8 mouse cellular contexts compared by ENCODE assay signal in genomic region chr9:59659036-59660026, GRCm38 (mm10). TPM values are rescaled to one million over a fixed set of nuclear protein-coding genes. Genes with fewer than 3 reads are reported as not detected.
DNase-seq lines count a peak whose midpoint lies in the region; ATAC-seq and TF ChIP-seq lines count a peak whose summit lies in the region.

No protein-coding gene starts in this region.

- no peaks in the 10 kb centered on the region for H3K27me3 ChIP-seq in cerebellum, adult 2 months (ENCODE audit: control insufficient read depth, insufficient read depth, low read length)
- H3K27me3 ChIP-seq in forebrain, postnatal 0 days (ENCODE audit: insufficient read depth, low read length): no peaks in the 10 kb centered on the region
- no peaks in the 10 kb centered on the region for H3K27me3 ChIP-seq in lung, postnatal 0 days (replicated peaks; ENCODE audit: insufficient read depth, low read length)

- peak; percentile 91 for DNase-seq in MEL-GATA-1-ER (ENCODE audit: extremely low read depth, low read depth)
- peak; percentile 83 to 85 for DNase-seq in cerebellum, adult 2 months
- DNase-seq in forebrain, postnatal 0 days: peak; percentile 81
- peak; percentile 83 to 84 for DNase-seq in heart, postnatal 36 days
- peak; percentile 71 to 80 for DNase-seq in layer of hippocampus, adult 8-10 months (ENCODE audit: low spot score in 2 of 2)
- peak; percentile 88 for DNase-seq in lung, postnatal 0 days (ENCODE audit: low spot score)
- DNase-seq in ovary, postnatal 10 days (ENCODE audit: low spot score): peak; percentile 49
- DNase-seq in thymus, postnatal 10 days (ENCODE audit: low spot score in 2 of 2): peak; percentile 87 to 93

- WGBS in cerebellum, adult 2 months: 9% methylated on average over 14 of the region's 14 CpGs
- WGBS in forebrain, postnatal 0 days: 20% methylated on average over 14 of the region's 14 CpGs
- WGBS in lung, postnatal 0 days: 18% methylated on average over 14 of the region's 14 CpGs

- H3K4me1 ChIP-seq in cerebellum, adult 2 months (ENCODE audit: control insufficient read depth, insufficient read depth, low read length): peaks cover 38% of the 10 kb centered on the region
- peaks cover 32% of the 10 kb centered on the region for H3K4me1 ChIP-seq in forebrain, postnatal 0 days (ENCODE audit: insufficient read depth)
- H3K4me1 ChIP-seq in lung, postnatal 0 days (ENCODE audit: insufficient read depth, low read depth, low read length): peaks cover 20% of the 10 kb centered on the region

- H3K27ac ChIP-seq in cerebellum, adult 2 months (ENCODE audit: insufficient read depth, low read length): peak overlapping the region; percentile 70
- peak overlapping the region; percentile 1; the same call in 1 of the 2 replicates for H3K27ac ChIP-seq in forebrain, postnatal 0 days (ENCODE audit: low read depth, low read length)
- peak overlapping the region; percentile 33; the same call in 1 of the 2 replicates for H3K27ac ChIP-seq in lung, postnatal 0 days (ENCODE audit: low read length)

- intact Hi-C loops in heart, postnatal 36 days (cut with DNase I): loop anchor here (2.0 to 5.0 kb wide), 3 partner anchors 15 to 172 kb away; partner anchors contain the start of genes Arih1, Myo9a and Senp8

- TF ChIP-seq CTCF in cerebellum, adult 2 months (IDR thresholded peaks at IDR 0.05; ENCODE audit: borderline replicate concordance, insufficient read depth, low read depth, low read length): peak; percentile 85
- TF ChIP-seq CTCF in forebrain, postnatal 0 days (IDR thresholded peaks at IDR 0.05; ENCODE audit: low read depth): peak; percentile 87
- TF ChIP-seq CTCF in lung, postnatal 0 days (IDR thresholded peaks at IDR 0.05): peak; percentile 91

- peak overlapping the region; percentile 47 for H3K4me3 ChIP-seq in cerebellum, adult 2 months (replicated peaks; ENCODE audit: insufficient read depth, low read depth, low read length)
- peak overlapping the region; percentile 66 for H3K4me3 ChIP-seq in forebrain, postnatal 0 days (ENCODE audit: low read depth, low read length)
- H3K4me3 ChIP-seq in lung, postnatal 0 days (ENCODE audit: low read depth, low read length): no peak overlapping the region

- no peak overlapping the region for H3K9ac ChIP-seq in forebrain, postnatal 0 days
- H3K9ac ChIP-seq in lung, postnatal 0 days (replicated peaks; ENCODE audit: low read depth): no peak overlapping the region

- H3K9me3 ChIP-seq in forebrain, postnatal 0 days (ENCODE audit: low read length): no peaks in the 10 kb centered on the region
- no peaks in the 10 kb centered on the region for H3K9me3 ChIP-seq in lung, postnatal 0 days (ENCODE audit: low read length)

- ATAC-seq in forebrain, postnatal 0 days: peak; percentile 21; the same call in 1 of the 2 replicates
- peak; percentile 34 for ATAC-seq in lung, postnatal 0 days

- TF ChIP-seq EP300 in lung, postnatal 0 days (IDR thresholded peaks at IDR 0.05): peak; percentile 43; the same call in 1 of the 2 replicates

- peaks cover 6% of the 10 kb centered on the region for H3K36me3 ChIP-seq in forebrain, postnatal 0 days (ENCODE audit: insufficient read depth)
- H3K36me3 ChIP-seq in lung, postnatal 0 days (ENCODE audit: insufficient read depth, low read length): no peaks in the 10 kb centered on the region

- TF ChIP-seq POLR2A in cerebellum, adult 2 months (IDR thresholded peaks at IDR 0.05; ENCODE audit: borderline replicate concordance, insufficient read depth, low read length): no peak

- peak overlapping the region; percentile 59 for H3K4me2 ChIP-seq in forebrain, postnatal 0 days (ENCODE audit: low read depth)
- H3K4me2 ChIP-seq in lung, postnatal 0 days (replicated peaks; ENCODE audit: low read depth, low read length): peak overlapping the region; percentile 37

RNA-seq across cellular contexts. Expression of gene Pkm, which starts 3.2 kb away (rescaled TPM):
- 2,306 and 2,370 TPM in 2 replicates for polyA plus RNA-seq in cerebellum, adult 2 months (2012; rRNA removed)
- total RNA-seq in forebrain, postnatal 0 days (2014; rRNA removed): 677 and 762 TPM in 2 replicates
- polyA plus RNA-seq in forebrain, postnatal 0 days (2015; fragmentation: Nextera tagmentation; extraction: Ambion mirVana): 764 and 783 TPM in 2 replicates
- total RNA-seq in heart, postnatal 36 days (2021): 1,000 to 10,000 TPM; 1,087 to 1,168 TPM
- total RNA-seq in layer of hippocampus, adult 8-10 months (2022): 1,000 to 10,000 TPM; 1,385 to 1,484 (median 1,437) TPM
- polyA plus RNA-seq in lung, postnatal 0 days (2015; fragmentation: Nextera tagmentation; extraction: Ambion mirVana): 318 and 331 TPM in 2 replicates

RNA-seq across cellular contexts. Expression of gene Gramd2, which starts 20.6 kb away (rescaled TPM):
- polyA plus RNA-seq in cerebellum, adult 2 months (2012; rRNA removed): 2.6 and 3.0 TPM in 2 replicates
- total RNA-seq in forebrain, postnatal 0 days (2014; rRNA removed): 5.7 and 8.6 TPM in 2 replicates
- polyA plus RNA-seq in forebrain, postnatal 0 days (2015; fragmentation: Nextera tagmentation; extraction: Ambion mirVana): 4.7 and 5.3 TPM in 2 replicates
- not detected for total RNA-seq in heart, postnatal 36 days (2021)
- total RNA-seq in layer of hippocampus, adult 8-10 months (2022): 1 to 10 TPM; 6.5 to 9.7 (median 7.3) TPM
- polyA plus RNA-seq in lung, postnatal 0 days (2015; fragmentation: Nextera tagmentation; extraction: Ambion mirVana): 68.0 and 95.2 TPM in 2 replicates

RNA-seq across cellular contexts. Expression of gene Parp6, which starts 42.2 kb away (rescaled TPM):
- polyA plus RNA-seq in cerebellum, adult 2 months (2012; rRNA removed): 174 and 176 TPM in 2 replicates
- 133 and 137 TPM in 2 replicates for total RNA-seq in forebrain, postnatal 0 days (2014; rRNA removed)
- 181 and 195 TPM in 2 replicates for polyA plus RNA-seq in forebrain, postnatal 0 days (2015; fragmentation: Nextera tagmentation; extraction: Ambion mirVana)
- total RNA-seq in heart, postnatal 36 days (2021): 10 to 100 TPM; 16.8 to 21.9 TPM
- 100 to 1,000 TPM; 118 to 145 (median 127) TPM for total RNA-seq in layer of hippocampus, adult 8-10 months (2022)
- 18.3 and 22.1 TPM in 2 replicates for polyA plus RNA-seq in lung, postnatal 0 days (2015; fragmentation: Nextera tagmentation; extraction: Ambion mirVana)

Comparison
In these comparisons a context has a peak if more than half of its experiments do, and no peak if none do; other contexts are left out.
1. H3K27ac ChIP-seq: peak in every context shown above with its lines; median percentile 70 in cerebellum, adult 2 months; 33 in lung, postnatal 0 days; 1 in forebrain, postnatal 0 days.